Mouse (Mus musculus): Measurements from ENCODE around the gene Rcor3.

Gene Rcor3

GRCm38 (mm10) chr1:192094451-192095170 is 43.3 kb downstream of the Rcor3 start:
- peak in 1 of 2 experiments; percentile 49 for DNase-seq (ENCODE audit: low spot score in 2 of 2)

- DNase-seq (ENCODE audit: low spot score in 2 of 2): peak; percentile 79 to 89
Observed at GRCm38 (mm10) chr1:192092879-192093660, 44.8 kb downstream of the Rcor3 start.

DNA sequence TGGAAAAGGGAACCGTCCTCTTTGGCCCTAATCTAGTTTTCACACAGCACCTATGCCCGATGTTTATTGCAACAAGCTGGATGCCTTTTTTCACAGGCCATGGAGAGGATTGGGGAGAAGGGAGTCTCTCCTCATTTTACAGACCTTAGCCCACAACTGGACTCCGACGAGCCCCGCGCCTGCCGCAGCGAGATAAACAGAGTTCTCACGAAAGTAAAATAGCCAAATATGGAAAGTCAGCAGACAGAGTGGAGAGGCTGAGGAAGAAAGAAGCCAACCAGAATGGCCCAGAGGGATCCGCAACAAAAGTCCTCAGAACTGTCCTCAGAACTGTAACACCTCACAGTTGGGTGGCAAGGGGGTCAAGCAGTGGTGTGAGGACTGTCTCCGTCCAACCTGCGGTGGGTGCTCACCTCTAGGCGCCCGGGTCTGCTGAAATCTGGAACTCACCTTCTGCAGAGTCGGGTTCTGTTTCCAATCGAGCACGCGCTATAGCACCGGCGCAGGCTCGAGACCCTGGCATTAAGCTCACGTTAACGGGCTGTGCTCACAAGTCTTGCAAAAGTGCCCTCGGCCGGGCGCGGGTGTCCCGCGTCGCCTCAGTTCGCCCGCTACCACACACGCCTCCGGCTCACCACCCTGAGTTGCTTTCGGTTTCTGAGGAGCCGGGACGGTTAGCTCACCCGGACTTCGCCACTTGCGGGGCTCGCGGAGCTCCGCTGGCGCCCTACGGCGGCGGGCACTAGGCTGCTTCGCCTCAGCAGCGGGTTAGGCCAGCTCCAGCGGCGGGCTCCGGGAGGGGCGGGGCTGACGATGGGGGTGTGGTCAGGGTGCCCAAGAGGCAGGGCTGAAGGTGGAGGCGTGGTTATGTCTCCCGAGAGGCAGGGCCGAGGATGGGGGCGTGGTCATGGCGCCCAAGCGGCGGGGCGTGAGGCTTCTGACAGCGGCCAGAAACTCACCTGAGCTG is 45.8 kb downstream of the Rcor3 start, which contains the start of gene Traf5:
Traf5 (minus strand) TSS at position 754 of the 967 bp plus-strand sequence.
- DNase-seq (ENCODE audit: low spot score in 2 of 2): peak; percentile 76 to 85

DNA sequence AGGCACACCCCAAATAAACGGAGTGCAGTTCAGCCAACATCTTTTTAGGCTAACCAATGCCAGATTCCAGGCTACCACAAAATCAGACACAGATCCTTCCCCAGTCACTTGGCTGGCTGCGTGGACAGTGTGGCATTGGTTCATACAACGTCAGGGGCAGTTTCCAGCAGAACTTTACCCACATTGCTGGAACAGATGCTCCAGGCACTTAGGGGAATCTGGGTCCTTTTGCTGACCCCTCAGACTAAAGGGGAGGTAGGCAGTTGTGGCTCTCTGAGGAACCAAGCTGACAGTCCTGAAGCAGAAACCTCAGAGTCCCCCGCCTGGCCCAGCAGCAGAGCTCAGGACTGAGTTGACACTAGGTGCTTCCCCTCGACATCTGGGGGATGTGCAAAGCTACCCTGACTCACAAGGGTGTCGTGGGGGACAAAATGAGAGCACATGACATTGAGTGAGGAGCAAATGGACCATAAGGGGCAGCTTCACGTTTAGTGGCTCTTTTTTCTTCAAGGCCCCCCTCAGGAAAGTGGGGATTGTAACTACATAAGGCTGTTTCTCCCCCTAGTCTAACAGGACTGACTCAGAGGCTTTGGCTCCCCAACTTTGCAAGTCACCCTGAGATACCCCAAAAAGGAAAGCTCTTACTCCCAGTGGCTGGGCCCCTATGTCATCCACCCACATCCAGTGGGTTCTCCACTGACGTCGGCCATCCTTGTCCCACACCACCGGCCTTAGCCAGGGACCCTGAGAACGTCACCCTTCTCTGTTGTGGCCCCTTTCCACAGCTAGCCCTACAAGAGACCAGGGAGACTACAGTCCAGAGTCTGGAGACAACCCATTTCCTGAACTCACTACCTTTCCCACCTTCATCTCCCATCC is 46.9 kb downstream of the Rcor3 start:
- DNase-seq (ENCODE audit: low spot score in 2 of 2): no peak

DNA sequence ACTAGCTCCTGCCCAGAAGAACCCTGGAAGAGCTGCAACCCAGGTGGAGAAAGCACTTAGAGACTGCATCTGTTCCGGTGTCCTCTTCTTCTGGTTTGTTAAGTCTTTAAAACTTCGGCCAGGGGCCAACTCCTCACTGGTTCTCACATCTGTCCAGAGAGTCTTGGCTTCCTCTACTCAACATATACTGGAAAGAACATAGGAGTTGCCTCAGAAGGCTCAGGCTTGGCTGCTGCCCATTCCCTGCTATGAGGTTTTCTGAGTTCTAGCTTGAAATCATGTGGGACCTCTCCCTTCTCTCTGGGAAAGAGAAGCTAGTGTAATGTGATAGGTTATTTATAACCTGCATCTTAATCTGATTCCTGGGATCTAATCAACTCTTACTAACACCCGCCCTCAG is 47.6 kb downstream of the Rcor3 start:
- DNase-seq (ENCODE audit: low spot score in 2 of 2): no peak

DNA sequence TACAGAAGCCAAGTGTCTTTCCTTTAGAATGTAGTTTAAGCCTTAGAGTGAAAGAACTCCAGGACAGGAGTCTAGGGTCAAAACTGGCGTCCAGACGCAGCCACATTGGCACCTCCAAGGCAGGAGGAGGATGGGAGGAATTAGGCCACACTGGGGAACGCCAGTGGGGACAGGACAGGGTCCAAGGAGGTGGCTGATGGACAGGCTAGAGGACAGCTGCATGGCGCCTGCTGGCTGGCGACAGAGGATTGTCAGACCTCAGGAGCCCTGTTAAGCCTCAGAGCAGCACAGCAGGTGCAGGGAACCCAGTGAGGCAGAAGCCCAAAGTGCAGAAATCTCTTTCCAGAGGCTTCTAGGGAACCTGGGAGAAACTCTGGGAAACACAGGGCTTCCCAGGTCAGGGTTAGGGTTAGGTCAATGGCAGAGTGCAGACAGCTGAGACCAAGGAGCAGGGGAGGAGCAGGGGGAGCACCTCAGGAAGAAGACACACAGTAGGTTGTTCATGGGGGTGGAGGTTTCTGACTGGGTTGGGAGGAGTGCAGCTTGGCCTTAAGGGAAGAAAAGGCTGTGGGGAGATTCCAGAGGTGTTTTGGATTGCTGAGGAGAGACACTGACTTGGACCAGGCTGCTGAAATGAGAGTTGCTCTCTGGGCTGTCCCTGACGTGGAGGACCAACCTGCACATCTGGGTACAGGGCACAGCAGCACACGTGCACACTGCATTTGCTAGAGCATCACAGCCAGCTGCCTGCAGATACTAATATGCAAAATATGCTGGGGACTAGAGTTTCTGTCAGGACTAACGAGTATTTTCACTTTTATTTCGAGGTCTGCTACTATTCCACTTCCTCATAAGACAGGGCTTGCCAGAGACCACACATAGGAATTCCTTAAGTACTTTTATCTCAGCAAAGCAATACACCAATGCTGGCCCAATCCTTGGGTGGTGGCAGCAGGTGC is 48.4 kb downstream of the Rcor3 start:
- no peak for DNase-seq (ENCODE audit: low spot score in 2 of 2)

- DNase-seq (ENCODE audit: low spot score in 2 of 2): no peak
Observed at GRCm38 (mm10) chr1:192088011-192088410, 49.9 kb downstream of the Rcor3 start.

- DNase-seq (ENCODE audit: low spot score in 2 of 2): no peak
Observed at GRCm38 (mm10) chr1:192087098-192087497, 50.8 kb downstream of the Rcor3 start.

- DNase-seq (ENCODE audit: low spot score in 2 of 2): no peak
Observed at GRCm38 (mm10) chr1:192086279-192087037, 51.4 kb downstream of the Rcor3 start.

GRCm38 (mm10) chr1:192085218-192085617 is 52.6 kb downstream of the Rcor3 start:
- DNase-seq (ENCODE audit: low spot score in 2 of 2): no peak

DNA sequence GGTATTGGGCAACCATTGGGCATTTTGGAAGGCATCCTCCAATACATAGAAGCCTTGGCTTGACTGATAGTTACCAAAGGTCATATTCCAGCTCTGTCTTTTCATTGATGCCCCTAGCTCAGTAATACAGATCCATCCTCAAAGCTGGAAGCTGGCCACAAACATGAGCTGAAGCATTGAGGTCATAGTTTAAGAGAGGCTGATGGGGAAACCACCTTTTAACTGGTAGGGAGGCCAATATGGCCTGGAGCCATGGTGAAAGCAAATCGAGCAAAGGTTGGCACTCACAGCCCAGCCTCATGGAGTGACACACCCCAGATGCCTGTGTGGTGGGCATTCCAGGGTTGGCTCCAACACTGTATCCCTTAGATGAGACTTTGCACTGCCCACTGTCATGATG is 55.2 kb downstream of the Rcor3 start:
- DNase-seq (ENCODE audit: low spot score in 2 of 2): no peak

- no peak for DNase-seq (ENCODE audit: low spot score in 2 of 2)
Observed at GRCm38 (mm10) chr1:192081129-192081528, 56.7 kb downstream of the Rcor3 start.

GRCm38 (mm10) chr1:192079121-192079520 is 58.7 kb downstream of the Rcor3 start:
- no peak for DNase-seq (ENCODE audit: low spot score in 2 of 2)

- no peak for DNase-seq (ENCODE audit: low spot score in 2 of 2)
Observed at GRCm38 (mm10) chr1:192078406-192078805, 59.5 kb downstream of the Rcor3 start.

GRCm38 (mm10) chr1:192076796-192077535 is 60.9 kb downstream of the Rcor3 start:
- DNase-seq (ENCODE audit: low spot score in 2 of 2): no peak

- DNase-seq (ENCODE audit: low spot score in 2 of 2): no peak
Observed at GRCm38 (mm10) chr1:192076101-192076500, 61.8 kb downstream of the Rcor3 start.

- DNase-seq (ENCODE audit: low spot score in 2 of 2): no peak
Observed at GRCm38 (mm10) chr1:192074824-192075223, 63.0 kb downstream of the Rcor3 start.

GRCm38 (mm10) chr1:192072426-192072825 is 65.4 kb downstream of the Rcor3 start:
- DNase-seq (ENCODE audit: low spot score in 2 of 2): no peak
